Mouse (Mus musculus) left cerebral cortex, postnatal 14 days (tissue): Measurements from ENCODE around the gene Cstb. TPM values are rescaled to one million over a fixed set of nuclear protein-coding genes. Genes with fewer than 3 reads are reported as not detected.

Experiments
- DNase-seq, 2 experiments: peaks; one replicate each; pipeline ENCODE4 v3.0.0; 2021 to 2022; ENCODE audit warnings: low spot score in 2 of 2, mixed read lengths in 1 of 2
- intact Hi-C: fragments of 180-260 bp; cut with DNase I; formaldehyde crosslinking; loops from one replicate; pipeline ENCODE4 v1.15.1; 2025
- total RNA-seq, 2 experiments: library from RNA; stranded (reverse); gene quantifications; 2 replicates each; pipeline ENCODE4 v1.2.3; 2021

Gene Cstb
- total RNA-seq, 2 experiments from 2014 or later: 35.9 to 39.2 TPM

GRCm38 (mm10) chr10:78452641-78453040, 27.2 kb downstream of the Cstb start:
- peak in 1 of 2 experiments; percentile 16 for DNase-seq
- intact Hi-C loops: no loop called here

GRCm38 (mm10) chr10:78456696-78457095, 31.2 kb downstream of the Cstb start:
- intact Hi-C loops: no loop called here
- DNase-seq: no peak

- intact Hi-C loops: no loop called here
- peak; percentile 41 to 69 for DNase-seq
These were observed 32.3 kb downstream of the Cstb start for GRCm38 (mm10) chr10:78457495-78458347.

GRCm38 (mm10) chr10:78458348-78459111, 33.1 kb downstream of the Cstb start:
- intact Hi-C loops: no loop called here
- DNase-seq: peak in 1 of 2 experiments; percentile 56

DNA sequence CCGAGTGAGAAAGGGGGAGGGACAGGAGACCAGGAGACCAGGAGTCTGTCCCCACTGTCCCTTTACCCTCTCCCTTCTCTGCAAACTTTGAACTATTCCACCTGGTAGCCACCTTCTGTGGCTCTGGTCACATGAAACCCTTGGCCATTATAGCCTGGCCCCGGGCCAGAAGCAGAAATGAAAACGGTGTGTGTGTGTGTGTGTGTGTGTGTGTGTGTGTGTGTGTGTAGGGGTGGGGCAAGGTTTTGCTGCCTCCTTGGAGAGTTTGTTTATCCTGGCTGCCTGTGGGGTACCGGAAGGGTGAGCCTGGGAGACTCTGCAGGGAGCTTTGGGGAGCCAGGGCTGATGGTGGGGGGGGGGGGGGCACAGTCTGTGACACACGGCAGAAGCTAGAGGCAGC, 35.0 kb downstream of the Cstb start:
- no peak for DNase-seq
- intact Hi-C loops: no loop called here

GRCm38 (mm10) chr10:78461767-78462166, 36.3 kb downstream of the Cstb start:
- no peak for DNase-seq
- intact Hi-C loops: no loop called here

DNA sequence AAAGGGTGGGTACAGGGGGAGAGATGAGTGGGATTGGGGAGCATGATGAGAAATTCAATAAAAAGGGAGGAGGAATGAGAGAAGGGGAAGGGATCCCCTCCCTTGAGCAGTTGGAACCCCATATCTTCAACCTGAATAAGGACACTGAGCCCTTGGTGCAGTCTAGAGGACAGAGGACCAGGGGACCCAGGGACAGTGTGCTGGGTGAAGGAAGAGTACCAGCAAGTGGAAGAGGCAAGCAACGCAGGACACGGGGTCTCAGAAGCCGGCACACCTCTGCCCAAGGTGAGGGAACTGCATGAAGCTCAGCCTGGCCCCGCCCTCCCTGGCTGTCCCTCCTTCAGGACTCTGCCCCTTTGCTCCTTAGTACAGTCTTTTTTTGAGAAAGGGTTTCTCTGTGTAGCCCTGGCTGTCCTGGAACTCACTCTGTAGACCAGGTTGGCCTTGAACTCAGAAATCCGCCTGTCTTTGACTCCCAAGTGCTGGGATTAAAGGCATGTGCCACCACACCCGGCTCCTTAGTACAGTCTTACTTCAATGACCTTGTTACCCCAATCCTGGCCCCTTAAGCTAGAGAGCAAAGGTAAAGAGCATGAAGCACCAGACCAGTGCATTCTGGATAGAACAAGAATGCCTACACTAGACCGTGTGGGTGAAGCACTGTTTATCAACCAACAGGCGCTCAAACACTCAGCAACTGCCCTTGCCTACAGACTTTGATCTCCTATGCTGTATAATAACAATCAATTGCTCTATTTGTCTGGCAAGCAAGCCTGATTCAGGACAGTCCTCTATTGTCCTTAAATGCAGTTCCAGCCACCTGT, 37.7 kb downstream of the Cstb start:
- intact Hi-C loops: no loop called here
- DNase-seq: no peak

- intact Hi-C loops: no loop called here
- no peak for DNase-seq
These were observed 38.3 kb downstream of the Cstb start for GRCm38 (mm10) chr10:78463769-78464167.

GRCm38 (mm10) chr10:78464201-78464791, 38.8 kb downstream of the Cstb start:
- DNase-seq: no peak
- intact Hi-C loops: no loop called here

DNA sequence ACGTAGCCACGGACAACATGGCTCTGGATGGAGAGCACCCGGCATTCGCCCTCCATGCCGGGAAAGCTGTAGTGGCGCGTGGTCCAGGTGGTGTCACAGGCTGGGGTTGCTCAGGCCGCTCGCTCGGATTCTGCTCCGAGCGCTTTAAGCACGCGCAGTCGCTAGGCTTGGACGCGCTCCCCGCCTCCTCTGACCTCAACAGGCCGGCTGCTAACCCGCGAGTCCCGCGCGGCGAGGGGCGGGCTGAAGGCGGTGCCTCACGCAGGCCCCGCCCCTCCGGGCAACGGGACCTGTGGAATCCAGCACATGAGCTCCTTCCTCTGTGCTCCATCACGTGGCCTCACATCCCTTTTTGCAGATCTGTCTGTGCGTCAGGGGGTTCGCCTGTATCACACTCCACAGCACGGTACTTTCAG, 39.3 kb downstream of the Cstb start, which contains the start of gene Pdxk:
TSS of gene Pdxk (minus strand) at position 184 of the 416 bp plus-strand sequence.
- intact Hi-C loops: loop anchor here (5.0 kb wide), 1 partner anchor 108 kb away; the partner anchor contains the start of gene Ilvbl
- DNase-seq: peak; percentile 95 to 96

DNA sequence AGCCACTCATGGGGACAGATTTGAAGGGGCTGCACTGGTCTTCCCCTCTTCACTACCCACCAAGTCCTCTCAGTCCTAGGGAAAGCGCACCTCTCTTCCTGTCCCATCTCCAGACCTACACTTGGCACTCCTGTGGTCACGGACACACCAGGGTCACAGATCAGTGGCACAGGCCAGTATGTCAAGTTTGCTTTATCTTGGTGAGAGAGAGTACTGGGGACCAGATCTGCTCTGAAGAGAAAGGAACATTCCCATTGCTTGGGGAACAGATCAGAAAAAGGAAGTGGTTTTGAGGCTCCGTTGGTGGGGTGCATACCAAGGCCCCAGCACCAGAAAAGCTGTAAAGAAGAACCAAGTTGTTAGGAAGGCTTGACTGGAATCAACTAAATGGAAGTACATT, 40.0 kb downstream of the Cstb start:
- intact Hi-C loops: loop anchor here (5.0 kb wide), 1 partner anchor 107 kb away; the partner anchor contains the start of gene Ilvbl
- no peak for DNase-seq

- intact Hi-C loops: loop anchor here (5.0 kb wide), 1 partner anchor 106 kb away; the partner anchor contains the start of gene Ilvbl
- DNase-seq: no peak
These were observed 41.2 kb downstream of the Cstb start for GRCm38 (mm10) chr10:78466647-78467046.

- intact Hi-C loops: loop anchor here (5.0 kb wide), 1 partner anchor 104 kb away; the partner anchor contains the start of gene Ilvbl
- peak in 1 of 2 experiments; percentile 23 for DNase-seq
These were observed 42.4 kb downstream of the Cstb start for GRCm38 (mm10) chr10:78467761-78468310.

DNA sequence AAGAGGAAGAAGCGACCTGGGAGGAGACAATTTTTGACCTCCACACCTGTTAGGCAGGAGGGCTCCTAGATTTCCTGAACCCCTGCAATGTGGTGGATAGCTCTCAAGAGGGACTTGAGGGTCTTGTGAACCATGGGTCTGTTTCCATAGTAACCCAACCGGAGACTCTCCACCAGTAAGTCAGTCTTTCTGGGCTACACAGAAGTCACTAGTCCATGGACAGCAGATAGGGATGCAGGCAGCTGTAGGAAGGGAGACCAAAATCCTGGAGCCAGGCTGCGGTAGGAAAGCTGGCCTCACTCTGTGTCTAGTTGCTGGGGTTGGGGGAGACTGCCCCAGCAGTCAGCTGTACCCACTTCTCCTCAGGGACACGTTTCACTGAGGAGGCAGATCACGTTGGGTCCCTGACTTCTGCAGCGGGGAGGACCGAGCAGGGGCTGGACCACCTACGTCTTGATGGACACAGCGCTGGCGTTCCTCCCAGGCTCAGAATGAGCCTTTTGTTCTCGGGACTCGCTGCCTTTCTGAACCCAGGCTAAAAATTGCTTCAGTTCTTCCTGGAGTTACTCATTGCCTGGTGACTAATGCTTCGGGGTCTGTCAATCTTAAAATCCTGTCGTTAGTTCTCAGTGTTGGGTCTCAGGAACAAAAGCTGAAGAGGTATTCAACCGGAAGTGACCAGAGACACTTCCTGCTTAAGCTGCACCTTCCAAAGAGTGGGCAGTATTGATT, 45.3 kb downstream of the Cstb start:
- intact Hi-C loops: no loop called here
- DNase-seq: peak in 1 of 2 experiments; percentile 40

- intact Hi-C loops: no loop called here
- no peak for DNase-seq
These were observed 46.6 kb downstream of the Cstb start for GRCm38 (mm10) chr10:78472046-78472445.

DNA sequence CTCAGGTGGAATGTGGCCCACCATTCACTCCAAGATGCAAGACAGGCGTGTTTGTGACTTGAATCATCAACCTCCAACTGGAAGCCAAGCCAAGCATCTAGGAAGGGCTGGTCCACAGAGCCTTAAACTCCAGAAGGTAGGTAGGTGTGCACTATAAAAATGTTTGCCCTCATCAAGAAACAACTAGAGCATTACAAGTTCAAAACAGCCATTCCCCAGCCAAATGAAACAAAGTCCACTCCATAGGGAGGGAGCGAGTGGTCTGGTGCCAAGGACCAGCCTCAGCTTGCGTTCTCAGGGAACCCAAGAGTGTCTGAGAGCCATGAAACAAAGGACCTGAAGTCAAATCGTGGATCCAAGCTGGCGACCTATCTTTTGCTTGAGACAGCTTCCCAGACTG, 48.0 kb downstream of the Cstb start:
- no peak for DNase-seq
- intact Hi-C loops: no loop called here

GRCm38 (mm10) chr10:78474759-78475158, 49.3 kb downstream of the Cstb start:
- DNase-seq: no peak
- intact Hi-C loops: no loop called here

DNA sequence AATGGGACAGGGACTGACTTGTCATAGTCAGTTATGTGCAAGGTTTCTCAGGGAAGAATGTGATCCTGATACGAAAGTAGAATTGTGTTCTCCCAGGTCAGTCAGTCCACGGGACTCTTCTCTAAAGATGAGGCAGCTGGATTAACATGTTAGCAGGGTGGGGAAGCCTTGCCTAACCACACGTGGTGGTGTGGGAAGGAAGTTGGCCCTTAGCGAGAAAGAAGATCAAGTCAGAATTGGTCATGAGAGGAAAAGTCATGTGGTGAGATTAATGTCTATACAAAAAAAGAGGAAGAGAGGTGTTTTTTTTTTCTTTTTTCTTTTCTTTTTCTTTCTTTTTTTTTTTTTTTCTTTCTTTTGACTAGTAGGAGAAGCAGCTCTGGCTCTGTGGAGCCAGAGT, 51.4 kb downstream of the Cstb start:
- intact Hi-C loops: no loop called here

More for the DNA sequence above, 51.4 kb downstream of the Cstb start:
- no peak for DNase-seq
